Mouse (Mus musculus): ENCODE measurements around the gene Zfp428. TPM values are rescaled to one million over a fixed set of nuclear protein-coding genes. Genes with fewer than 3 reads are reported as not detected.
A peak's percentile ranks its signal among the peaks of the same experiment; 100 is the strongest.

Gene Zfp428
- total RNA-seq, 2 experiments from 2014 or later, result 47.9 to 49.4 TPM

DNA sequence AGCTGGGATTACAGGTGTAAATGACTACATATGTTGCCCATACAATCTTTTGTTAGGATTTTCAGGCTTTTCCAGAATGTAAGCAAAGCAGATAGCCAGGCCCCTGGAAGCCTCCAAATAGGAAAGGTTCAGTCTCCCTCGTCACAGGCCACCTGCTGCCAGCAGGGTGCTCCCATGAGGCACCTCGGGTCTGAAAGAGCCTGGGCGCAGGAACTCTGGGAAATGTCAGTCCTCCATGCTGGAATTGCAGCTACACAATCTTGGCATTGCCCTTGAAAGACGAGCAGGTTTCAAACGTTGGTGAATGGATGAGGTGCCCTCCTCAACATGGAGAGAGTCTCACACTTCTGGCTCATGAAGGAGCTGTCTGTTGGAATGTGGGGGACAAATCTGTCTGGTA, 31.3 kb downstream of the Zfp428 start:
- intact Hi-C loops (cut with DNase I), result no loop called here
- DNase-seq (ENCODE audit: low spot score in 2 of 2), result peak in 1 of 2 experiments; percentile 28

DNA sequence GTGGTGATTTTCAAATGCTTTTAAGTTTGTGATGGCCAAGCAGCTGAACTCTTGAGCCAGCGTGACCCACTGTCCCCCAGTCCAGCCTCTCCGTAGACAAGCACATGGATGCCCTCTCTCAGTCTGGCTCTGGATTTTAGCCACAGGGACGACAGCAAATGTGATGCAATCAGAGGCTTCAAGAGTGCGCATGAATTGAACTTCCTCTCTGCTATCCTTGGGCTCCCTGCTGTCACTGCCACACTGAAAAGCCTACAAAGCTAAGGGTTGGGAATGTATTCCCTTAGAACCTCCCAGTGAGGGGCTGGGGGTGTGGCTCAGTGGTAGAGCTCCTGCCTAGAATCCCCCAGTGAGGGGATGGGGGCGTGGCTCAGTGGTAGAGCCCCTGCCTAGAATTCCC, 31.9 kb downstream of the Zfp428 start:
- no peak for DNase-seq (ENCODE audit: low spot score in 2 of 2)
- intact Hi-C loops (cut with DNase I), result no loop called here

DNA sequence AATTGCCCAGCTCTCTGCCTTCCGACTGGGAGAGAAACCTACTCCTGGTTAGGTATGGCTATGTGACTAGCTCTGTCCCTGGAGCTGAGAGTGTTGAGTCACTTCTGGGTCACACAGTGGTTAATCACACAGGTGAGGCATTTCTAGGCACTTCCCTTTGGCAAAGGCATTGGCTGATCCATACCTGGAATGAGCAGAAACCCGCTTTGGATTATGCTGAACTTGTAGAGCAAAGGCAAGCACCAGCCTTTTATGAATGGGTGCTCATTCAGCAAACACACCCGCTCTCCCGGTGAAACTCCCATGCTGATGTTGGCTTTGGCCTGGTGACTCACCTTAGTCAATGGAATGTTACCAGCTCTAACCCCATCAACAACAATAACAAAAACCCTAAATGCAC, 32.9 kb downstream of the Zfp428 start:
- no peak for DNase-seq (ENCODE audit: low spot score in 2 of 2)
- intact Hi-C loops (cut with DNase I), result no loop called here

DNA sequence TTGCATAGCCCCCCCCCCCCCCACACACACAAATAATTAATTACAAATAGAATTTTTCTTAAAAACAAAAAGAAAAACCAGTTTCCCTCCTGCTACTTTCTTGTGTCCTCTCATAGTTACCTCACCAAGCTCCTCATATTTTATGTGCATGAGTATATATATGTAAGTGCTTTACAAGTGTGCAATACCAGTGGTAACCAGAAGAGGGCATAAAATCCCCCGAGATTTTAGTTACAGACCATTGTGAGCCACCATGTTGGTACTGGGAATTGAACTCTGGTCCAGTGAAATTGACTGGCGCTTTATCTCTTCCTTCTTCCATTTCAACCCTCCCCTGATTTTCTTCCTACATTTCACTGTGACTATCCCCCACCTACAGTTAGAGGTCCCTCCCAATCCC, 37.7 kb downstream of the Zfp428 start:
- no peak for DNase-seq (ENCODE audit: low spot score in 2 of 2)
- intact Hi-C loops (cut with DNase I), result no loop called here

DNA sequence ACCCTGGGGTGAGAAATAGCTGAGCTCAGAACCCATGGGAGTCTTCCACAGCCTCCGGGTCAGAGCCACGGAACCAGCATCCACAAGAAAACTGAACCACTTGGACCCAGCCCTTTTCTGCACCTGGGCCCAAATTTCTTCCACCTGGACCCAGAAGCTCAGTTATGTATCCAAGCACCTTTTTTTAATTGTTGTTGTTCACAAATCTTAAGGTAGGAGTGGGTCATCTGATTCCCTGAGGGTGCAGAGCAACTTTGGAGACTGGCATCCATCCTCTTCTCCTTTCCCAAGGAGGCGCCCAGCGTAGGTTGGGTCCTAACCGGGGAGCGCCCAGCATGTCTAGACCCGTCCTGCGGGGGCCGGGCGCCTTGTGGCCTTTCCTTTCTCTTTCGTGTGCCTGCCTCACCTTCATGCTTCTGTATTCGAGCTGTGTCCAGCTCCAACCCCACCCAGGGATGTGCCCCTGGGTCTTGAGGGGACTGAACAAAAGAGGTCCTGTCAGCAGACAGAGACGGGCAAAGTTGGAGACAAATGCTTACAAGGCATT, 39.3 kb downstream of the Zfp428 start, which contains the start of the genes Pinlyp and Xrcc1:
Gene Pinlyp, minus strand, starts transcription at position 51 of the 547 bp plus-strand sequence.
Gene Xrcc1, plus strand, starts transcription at position 222 of the 547 bp plus-strand sequence.
- no peak for DNase-seq (ENCODE audit: low spot score in 2 of 2)
- intact Hi-C loops (cut with DNase I), result no loop called here

DNA sequence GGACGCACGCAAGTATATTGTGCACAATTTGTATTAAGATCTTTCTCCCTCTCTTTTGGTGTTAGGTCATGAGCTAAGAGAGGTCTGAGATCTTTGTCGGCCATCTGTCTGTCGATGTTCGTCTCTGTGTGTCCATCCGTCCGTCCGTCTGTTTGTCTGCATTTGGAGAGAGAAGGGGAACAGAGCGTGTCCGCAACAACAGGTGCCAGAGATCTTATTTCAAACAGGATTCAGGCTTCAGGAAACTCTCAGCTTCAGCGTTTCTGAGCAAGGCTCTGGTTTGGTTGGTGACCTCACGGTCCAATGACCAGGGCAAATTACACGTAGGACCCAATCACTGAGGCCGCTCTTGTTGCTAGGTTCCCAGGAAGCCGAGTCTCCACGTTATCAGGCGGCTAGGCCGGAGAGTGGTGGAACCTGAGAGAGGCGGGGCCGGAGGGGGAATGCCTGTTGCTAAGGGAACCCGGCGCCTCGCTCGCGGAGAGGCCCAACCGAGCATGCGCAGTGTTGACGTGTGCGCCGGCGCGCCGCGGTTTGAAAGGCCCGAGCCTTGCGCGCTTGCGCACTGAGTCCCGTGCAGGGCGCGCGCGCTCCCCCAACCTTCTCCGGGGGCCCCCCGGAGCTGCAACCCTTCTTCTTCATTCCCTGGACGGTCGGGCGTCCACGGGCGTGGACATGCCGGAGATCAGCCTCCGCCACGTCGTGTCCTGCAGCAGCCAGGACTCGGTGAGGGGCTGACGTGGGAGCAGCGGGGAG, 40.0 kb downstream of the Zfp428 start:
- intact Hi-C loops (cut with DNase I), result loop anchor here (1.0 kb wide), 1 partner anchor 17 kb away; the partner anchor contains the start of gene Irgq
- DNase-seq (ENCODE audit: low spot score in 2 of 2), result peak; percentile 99

DNA sequence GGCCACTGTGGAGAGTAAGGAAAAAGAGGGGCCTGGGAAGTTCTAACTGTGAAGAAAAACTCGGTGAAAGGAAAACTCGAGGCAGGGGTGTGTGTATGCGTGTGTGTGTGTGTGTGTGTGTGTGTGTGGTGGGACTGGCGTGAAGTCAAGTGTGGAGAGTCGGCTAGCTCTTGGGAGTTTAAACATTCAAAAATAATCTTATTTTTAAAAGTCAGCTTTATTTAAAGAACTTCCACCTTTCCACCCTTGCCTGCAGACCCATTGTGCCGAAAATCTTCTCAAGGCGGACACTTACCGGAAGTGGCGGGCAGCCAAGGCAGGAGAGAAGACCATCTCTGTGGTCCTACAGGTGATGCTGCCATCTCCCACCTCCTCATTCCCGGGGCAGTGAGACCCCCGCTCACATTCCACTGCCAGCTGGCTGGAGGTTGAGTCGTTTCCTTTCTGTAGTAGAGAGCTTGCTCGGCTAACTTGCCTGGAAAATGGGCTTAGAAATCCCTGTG, 40.8 kb downstream of the Zfp428 start:
- no peak for DNase-seq (ENCODE audit: low spot score in 2 of 2)
- intact Hi-C loops (cut with DNase I), result loop anchor here (1.0 kb wide), 1 partner anchor 17 kb away; the partner anchor contains the start of gene Irgq

DNA sequence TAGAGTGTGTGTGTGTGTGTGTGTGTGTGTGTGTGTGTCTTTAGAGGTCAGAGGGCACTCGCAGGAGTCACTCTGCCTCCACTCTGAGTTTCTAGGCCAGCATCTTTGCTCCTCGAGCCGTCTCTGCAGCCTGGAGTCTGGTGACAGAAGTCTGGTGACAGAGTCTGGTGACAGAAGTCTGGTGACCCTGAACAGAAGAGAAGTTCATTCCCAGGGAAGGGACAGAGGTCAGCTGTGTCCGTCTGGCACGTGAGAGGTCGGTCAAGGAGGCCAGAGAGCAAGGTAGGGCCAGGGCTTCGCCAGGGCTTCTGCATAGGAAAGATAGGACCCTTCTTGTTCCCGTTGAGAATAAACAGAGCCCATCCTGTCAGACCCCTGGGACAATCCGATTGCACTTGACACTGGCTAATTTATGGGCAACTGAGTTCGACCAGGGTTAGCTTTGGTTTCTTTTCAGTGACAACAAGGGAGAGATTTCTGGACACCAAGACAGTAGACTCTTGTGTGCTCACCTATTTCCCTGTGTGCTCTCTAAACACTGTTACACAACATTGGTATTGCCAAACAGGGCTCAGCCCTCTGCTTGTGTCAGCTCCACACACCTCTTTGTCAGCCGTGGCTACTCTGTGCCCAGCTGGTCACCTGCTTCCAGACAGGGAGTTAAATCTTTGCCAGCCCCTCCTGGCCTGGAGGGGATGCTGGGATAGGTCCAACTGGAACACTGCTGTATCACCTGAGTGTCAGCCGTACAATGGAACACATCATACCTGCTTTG, 45.4 kb downstream of the Zfp428 start:
- intact Hi-C loops (cut with DNase I), result no loop called here
- no peak for DNase-seq (ENCODE audit: low spot score in 2 of 2)

DNA sequence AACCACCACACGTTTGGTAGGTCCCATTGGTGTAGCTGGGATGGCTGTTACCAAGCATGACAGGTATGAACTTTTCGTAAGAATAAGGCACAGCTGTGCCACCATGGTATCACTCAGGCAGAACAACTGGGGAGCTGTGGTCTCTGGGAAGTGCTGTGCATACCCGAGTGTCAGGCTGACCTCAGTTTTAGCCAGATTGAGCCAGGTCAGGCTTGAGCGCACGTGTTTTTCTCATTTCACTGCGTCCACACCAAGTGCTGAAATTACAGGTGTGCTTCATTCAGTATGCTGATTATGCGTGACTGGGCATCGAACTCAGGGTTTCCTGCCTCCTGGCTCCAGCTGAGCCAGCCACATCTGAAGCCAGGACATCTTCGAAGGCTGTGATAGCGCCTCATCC, 49.0 kb downstream of the Zfp428 start:
- intact Hi-C loops (cut with DNase I), result no loop called here
- DNase-seq (ENCODE audit: low spot score in 2 of 2), result no peak

DNA sequence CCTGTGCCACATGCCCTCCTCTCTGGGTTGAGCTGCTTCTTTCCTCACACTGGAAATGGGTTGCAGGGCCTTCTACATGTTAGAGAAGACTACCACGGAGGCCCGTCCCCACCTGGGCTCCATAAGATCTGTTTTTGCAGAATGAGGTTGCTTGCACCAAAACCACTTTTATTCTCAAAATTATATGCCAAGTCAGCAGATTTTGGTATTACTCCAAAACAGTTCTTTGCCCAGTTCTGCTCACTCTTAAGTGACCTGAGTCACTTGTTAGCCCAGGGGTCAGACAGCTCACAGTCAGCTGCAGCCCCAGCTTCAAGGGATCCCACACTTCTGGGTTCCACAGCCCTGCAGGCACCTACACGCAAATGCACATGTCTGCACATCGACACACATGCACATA, 54.6 kb downstream of the Zfp428 start:
- intact Hi-C loops (cut with DNase I), result no loop called here

DNA sequence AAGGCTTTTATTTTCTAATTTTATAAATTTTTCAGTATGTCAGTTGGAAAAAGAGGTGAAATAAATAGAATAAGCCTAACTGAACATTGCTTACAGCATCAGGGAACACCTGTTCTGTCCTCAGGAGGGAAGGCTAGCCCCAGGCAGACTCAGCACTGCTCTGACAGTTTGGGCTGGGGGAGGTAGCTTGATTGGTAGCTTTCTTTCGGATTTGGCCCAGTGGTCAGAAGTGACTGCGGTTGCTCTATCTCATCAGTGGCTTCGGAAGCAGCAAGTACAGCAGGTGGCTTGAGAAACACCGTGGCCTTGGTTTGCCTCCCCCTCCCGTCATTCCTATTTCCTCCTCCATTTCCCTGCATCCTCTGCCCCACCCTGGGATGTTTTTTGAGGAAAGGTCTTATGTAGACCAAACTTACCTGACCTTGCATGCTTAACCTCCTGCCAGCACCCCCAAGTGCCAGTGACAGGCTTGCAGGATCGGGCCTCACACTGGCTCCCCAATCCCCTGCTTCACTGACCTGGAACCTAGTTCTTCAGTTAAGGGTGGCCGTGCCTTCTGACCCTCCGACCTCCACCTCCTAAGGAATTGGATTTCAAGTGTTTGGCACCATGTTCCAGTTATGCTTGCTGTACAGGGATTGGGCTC, 56.5 kb downstream of the Zfp428 start:
- intact Hi-C loops (cut with DNase I), result no loop called here
- DNase-seq (ENCODE audit: low spot score in 2 of 2), result no peak

More for the DNA sequence above, 54.6 kb downstream of the Zfp428 start:
- DNase-seq (ENCODE audit: low spot score in 2 of 2), result no peak

DNA sequence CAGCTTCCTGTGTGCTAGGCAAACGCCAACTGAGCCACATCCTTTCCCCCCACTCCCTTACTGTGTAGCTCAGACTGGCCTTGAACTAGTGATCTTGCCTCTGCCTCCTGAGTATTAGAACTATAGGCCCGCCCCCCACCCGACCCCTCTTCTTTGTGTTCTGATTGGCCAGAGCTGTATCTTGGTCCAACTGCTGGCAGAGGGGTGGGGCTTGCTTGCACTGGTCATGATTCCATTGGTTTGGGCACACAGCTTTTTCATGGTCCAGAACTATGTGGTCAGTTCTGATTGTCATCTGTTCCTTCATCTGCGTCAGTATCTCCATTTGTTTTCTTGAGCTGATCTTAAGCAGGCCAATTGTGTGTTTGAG, 57.0 kb downstream of the Zfp428 start:
- DNase-seq (ENCODE audit: low spot score in 2 of 2), result no peak
- intact Hi-C loops (cut with DNase I), result no loop called here

DNA sequence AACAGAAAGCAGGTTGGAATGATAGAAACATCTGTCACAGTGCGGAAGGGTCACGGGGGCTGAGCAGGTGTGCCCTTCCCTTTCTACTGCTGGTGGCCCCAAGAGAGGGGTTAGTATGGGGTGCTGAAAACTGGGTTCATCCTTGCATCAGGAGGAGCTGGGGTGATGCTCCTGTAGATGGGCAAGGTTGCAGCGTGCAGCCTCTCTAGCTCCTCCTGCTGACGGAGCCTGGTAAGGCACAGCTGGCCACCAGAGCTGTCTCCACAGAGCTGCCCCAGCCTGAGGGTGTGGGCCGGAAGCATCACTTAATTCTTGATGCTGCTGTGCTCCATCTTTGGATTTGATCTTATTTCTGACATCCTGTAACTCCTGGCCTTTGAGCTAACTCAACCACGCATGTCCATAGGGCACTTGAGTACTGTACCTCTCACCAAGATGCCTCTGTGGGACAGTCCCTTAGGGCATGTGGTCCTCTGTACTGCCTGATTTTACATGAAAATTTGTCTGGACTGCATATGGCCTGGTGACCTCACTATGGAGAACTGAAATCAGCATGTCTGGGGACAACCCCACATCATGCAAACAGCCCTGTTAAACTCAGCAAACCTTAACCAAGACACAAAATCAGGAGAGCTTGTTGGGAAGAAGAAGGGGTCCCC, 57.9 kb downstream of the Zfp428 start:
- DNase-seq (ENCODE audit: low spot score in 2 of 2), result peak; percentile 49 to 54
- intact Hi-C loops (cut with DNase I), result no loop called here

Other genes with a start within 250 kb of the Zfp428 start
- gene Zfp93, start 236.6 kb upstream of the Zfp428 start, total RNA-seq (2021), result 10 to 100 TPM; 11.8 to 12.6 TPM
- gene Zfp61, start 205.8 kb upstream of the Zfp428 start, total RNA-seq (2021), result 10 to 100 TPM; 21.9 to 23.9 TPM
- 10 to 100 TPM; 13.2 to 16.2 TPM for gene Zfp94, start 190.3 kb upstream of the Zfp428 start, total RNA-seq (2021)
- not detected for gene Tescl, start 173.1 kb upstream of the Zfp428 start, total RNA-seq (2021)
- gene Lypd5, start 157.8 kb upstream of the Zfp428 start, total RNA-seq (2021), result not detected
- gene Kcnn4, start 136.7 kb upstream of the Zfp428 start, total RNA-seq (2021), result under 1 TPM; 0.42 to 0.77 TPM
- 10 to 100 TPM; 39.6 to 51.1 TPM for gene Smg9, start 107.4 kb upstream of the Zfp428 start, total RNA-seq (2021)
- under 1 TPM; 0.42 to 0.72 TPM for gene Irgc1, start 54.7 kb upstream of the Zfp428 start, total RNA-seq (2021)
- gene Plaur, start 44.5 kb upstream of the Zfp428 start, total RNA-seq (2021), result 1 to 10 TPM in 1 of 2 experiments, under 1 TPM in 1; 0.91 to 1.7 TPM
- gene Cadm4, start 25.0 kb upstream of the Zfp428 start, total RNA-seq (2021), result 100 to 1,000 TPM; 235 to 307 TPM
- gene AC161166.1, start 5.4 kb downstream of the Zfp428 start, total RNA-seq (2021), result not detected
- gene Irgq, start 23.7 kb downstream of the Zfp428 start, total RNA-seq (2021), result 10 to 100 TPM; 80.8 to 89.2 TPM
- gene Pinlyp, start 39.1 kb downstream of the Zfp428 start, total RNA-seq (2021), result not detected
- 10 to 100 TPM; 29.8 to 41.4 TPM for gene Xrcc1, start 39.3 kb downstream of the Zfp428 start, total RNA-seq (2021)
- gene Ethe1, start 80.5 kb downstream of the Zfp428 start, total RNA-seq (2021), result 10 to 100 TPM; 11.8 to 14.3 TPM
- 1 to 10 TPM; 6.6 to 6.8 TPM for gene Zfp575, start 80.6 kb downstream of the Zfp428 start, total RNA-seq (2021)
- gene Phldb3, start 103.8 kb downstream of the Zfp428 start, total RNA-seq (2021), result under 1 TPM; 0.22 to 0.48 TPM
- 1 to 10 TPM in 1 of 2 experiments, under 1 TPM in 1; 0.32 to 1.3 TPM for gene Lypd3, start 129.5 kb downstream of the Zfp428 start, total RNA-seq (2021)
- not detected for gene Tex101, start 169.7 kb downstream of the Zfp428 start, total RNA-seq (2021)
- gene BC049730, start 202.2 kb downstream of the Zfp428 start, total RNA-seq (2021), result not detected
- not detected for gene Gm4763, start 219.9 kb downstream of the Zfp428 start, total RNA-seq (2021)

All from left cerebral cortex, postnatal 36 days (tissue).